Mouse (Mus musculus): ENCODE results near the gene Sh3glb1. TPM values are rescaled to one million over a fixed set of nuclear protein-coding genes. Genes with fewer than 3 reads are reported as not detected.

Sh3glb1 gene
- polyA plus RNA-seq, 1 experiment from 2014 or later = 89.7 TPM

DNA sequence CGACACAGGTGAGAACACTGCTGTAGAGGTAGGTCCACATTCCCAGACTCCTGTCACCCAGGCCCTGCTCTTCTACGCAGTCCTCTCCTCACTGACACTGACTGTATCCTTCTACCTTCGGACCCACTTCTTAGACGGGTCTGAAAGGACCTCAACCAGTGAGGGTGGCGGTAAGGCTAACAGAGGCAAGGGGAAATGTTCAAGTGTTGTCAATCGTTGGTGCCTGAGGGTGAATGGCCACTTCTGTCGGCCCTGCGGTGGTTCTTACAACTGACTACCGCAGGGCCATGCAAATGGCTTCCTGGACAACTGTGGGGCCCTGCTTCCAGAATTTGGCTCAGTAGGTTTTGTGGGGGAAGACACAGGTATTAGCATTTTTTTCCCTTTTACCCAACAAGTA is 32.5 kb downstream of the Sh3glb1 start:
- ATAC-seq (ENCODE audit: insufficient number of reproducible peaks, insufficient read depth, low FRiP score, low TSS enrichment, low read depth) = no peak
- no peaks in the 10 kb centered on the region for H3K27me3 ChIP-seq
- WGBS = 82% methylated on average over 9 of the region's 9 CpGs

DNA sequence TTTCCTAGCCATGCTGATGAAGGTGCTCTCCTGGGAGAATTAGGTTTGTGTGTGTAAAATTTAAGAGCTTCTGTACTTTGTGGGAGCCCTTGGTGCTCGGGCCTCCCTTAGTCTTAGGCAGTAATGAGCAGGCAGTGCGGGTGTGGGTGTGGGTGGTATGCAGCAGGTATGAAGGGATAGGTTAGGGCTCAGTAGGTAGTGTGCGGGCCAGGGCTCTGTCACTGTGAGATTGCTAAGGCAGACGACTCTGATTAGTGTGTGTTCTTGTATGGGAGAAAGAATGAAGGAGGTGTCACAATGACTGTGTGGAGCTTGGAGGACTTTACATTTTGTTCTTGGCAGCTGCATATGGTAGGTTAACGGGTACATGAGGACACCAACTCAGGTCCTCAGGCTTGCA is 34.0 kb downstream of the Sh3glb1 start:
- H3K27ac ChIP-seq = no peak overlapping the region
- no peak overlapping the region for H3K4me2 ChIP-seq
- H3K4me1 ChIP-seq = no peaks in the 10 kb centered on the region
- H3K27me3 ChIP-seq = no peaks in the 10 kb centered on the region
- H3K9me3 ChIP-seq = no peaks in the 10 kb centered on the region
- no peak overlapping the region for H3K4me3 ChIP-seq
- H3K36me3 ChIP-seq = peaks cover 28% of the 10 kb centered on the region
- H3K9ac ChIP-seq = no peak overlapping the region
- 89% methylated on average over 5 of the region's 5 CpGs for WGBS
- ATAC-seq (ENCODE audit: insufficient number of reproducible peaks, insufficient read depth, low FRiP score, low TSS enrichment, low read depth) = no peak

More for the DNA sequence above, 32.5 kb downstream of the Sh3glb1 start:
- H3K36me3 ChIP-seq = peaks cover 34% of the 10 kb centered on the region
- no peaks in the 10 kb centered on the region for H3K9me3 ChIP-seq
- H3K4me1 ChIP-seq = no peaks in the 10 kb centered on the region
- H3K27ac ChIP-seq = no peak overlapping the region
- no peak overlapping the region for H3K4me3 ChIP-seq
- no peak overlapping the region for H3K9ac ChIP-seq
- H3K4me2 ChIP-seq = no peak overlapping the region

DNA sequence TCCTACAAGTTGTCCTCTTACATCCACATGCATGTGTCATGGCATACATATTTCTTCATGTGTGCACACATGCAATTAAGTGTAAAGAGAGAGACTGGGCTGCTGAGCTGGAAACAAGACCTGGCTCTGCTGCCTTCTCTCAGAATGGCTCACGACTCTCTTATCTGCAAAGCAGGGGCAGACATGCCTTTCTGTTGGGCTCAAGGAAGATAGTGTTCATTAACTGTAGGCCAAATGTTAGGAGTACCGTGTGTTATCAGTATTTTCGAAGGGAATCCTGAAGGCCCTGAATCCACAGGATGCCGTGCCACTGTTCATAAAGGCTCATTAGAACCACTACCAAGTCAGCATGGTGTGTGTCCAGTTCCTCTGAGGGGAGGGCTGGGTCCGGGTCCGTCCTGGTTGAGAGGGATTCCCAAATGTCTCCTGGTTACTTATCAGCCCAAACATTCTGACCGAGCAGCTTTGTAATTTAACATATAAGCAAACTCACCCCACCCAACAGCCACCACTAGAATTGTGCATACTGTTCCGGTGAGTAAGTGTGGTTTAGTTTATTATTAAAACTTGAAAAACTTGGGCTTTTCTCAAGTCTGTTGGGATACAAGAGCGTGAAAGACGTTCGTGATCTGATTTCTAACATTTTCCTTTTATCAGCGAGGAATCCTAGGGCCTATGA is 36.9 kb downstream of the Sh3glb1 start:
- Histone ChIP-seq H3K27ac (no peak overlapping the region), H3K9ac (no peak overlapping the region), H3K9me3 (no peaks in the 10 kb centered on the region), H3K4me3 (no peak overlapping the region), H3K4me1 (no peaks in the 10 kb centered on the region), H3K4me2 (no peak overlapping the region), H3K27me3 (no peaks in the 10 kb centered on the region), H3K36me3 (peaks cover 15% of the 10 kb centered on the region; the same call in 1 of the 2 replicates)
- ATAC-seq (ENCODE audit: insufficient number of reproducible peaks, insufficient read depth, low FRiP score, low TSS enrichment, low read depth) = no peak
- 92% methylated on average over 12 of the region's 12 CpGs for WGBS

DNA sequence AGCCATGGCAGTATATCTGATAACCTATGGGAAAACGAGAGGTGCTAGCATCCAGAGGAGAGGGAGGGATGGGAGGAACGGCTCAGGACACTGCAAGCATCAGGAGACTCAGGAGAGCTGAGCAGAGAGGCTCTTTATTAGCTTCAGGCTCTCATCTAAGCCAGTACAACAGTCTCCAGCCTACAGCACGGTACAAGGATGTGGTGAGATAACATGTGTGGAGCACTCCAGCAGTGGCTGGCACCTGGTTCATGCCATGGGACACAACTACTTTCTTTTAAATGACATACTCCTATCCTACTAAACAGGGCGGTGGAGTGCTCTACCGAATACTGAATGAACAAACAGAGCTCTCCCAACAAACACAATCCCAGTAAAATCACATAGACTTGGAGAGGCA is 38.6 kb downstream of the Sh3glb1 start:
- Histone ChIP-seq H3K4me1 (no peaks in the 10 kb centered on the region), H3K4me3 (no peak overlapping the region)

DNA sequence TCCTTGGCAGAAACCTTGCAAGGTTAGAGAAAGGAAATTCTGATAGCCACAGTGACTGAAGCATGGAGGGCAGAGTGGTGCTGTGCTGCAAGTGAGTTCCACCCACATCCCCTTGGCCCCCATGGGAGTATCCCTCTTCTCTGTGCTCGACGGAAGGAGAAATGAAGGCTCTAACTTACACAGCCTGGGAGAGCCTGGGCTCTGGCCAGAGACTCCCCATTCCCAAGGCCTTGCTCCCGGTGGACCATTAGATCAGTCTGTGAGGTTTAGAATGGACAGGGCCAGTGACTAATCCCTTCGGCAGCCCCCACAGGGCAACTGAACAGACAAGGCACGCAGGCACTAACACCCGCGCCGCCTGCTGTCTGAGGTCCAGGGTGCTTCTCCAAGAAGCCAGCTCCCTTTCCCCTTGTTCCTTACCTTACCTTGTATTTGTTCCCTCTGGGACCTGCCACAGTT is 40.4 kb downstream of the Sh3glb1 start:
- 82% methylated on average over 8 of the region's 8 CpGs for WGBS
- Histone ChIP-seq H3K4me3 (no peak overlapping the region), H3K9ac (no peak overlapping the region), H3K9me3 (no peaks in the 10 kb centered on the region), H3K4me1 (no peaks in the 10 kb centered on the region), H3K36me3 (no peaks in the 10 kb centered on the region), H3K4me2 (no peak overlapping the region), H3K27me3 (no peaks in the 10 kb centered on the region), H3K27ac (no peak overlapping the region)
- no peak for ATAC-seq (ENCODE audit: insufficient number of reproducible peaks, insufficient read depth, low FRiP score, low TSS enrichment, low read depth)

More for the DNA sequence above, 38.6 kb downstream of the Sh3glb1 start:
- Histone ChIP-seq H3K36me3 (peaks cover 6% of the 10 kb centered on the region; the same call in 1 of the 2 replicates), H3K27ac (no peak overlapping the region), H3K27me3 (no peaks in the 10 kb centered on the region), H3K9ac (no peak overlapping the region), H3K9me3 (no peaks in the 10 kb centered on the region), H3K4me2 (no peak overlapping the region)
- 84% methylated on average over 5 of the region's 5 CpGs for WGBS
- ATAC-seq (ENCODE audit: insufficient number of reproducible peaks, insufficient read depth, low FRiP score, low TSS enrichment, low read depth) = no peak

DNA sequence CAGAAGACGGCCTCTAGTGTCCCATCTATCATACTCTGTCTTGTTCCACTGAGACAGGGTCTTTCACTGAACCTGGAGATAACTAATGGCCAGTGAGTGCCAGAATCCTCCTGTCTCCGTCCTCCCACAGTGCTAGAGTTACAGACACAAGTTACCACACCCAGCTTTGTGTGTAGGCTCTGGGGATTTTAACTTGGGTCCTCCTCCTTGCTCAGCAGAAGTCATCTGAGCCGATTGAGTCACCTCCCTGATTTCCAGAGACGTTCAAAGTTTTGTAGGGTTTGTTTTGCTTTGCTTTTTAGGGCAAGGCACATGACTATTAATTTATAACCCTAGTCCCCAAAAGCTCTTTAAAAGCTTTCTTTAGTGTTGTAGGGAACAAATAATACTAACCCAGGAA is 41.0 kb downstream of the Sh3glb1 start:
- H3K9ac ChIP-seq = no peak overlapping the region
- ATAC-seq (ENCODE audit: insufficient number of reproducible peaks, insufficient read depth, low FRiP score, low TSS enrichment, low read depth) = no peak
- H3K4me1 ChIP-seq = no peaks in the 10 kb centered on the region
- H3K27ac ChIP-seq = no peak overlapping the region
- no peaks in the 10 kb centered on the region for H3K36me3 ChIP-seq
- no peaks in the 10 kb centered on the region for H3K27me3 ChIP-seq
- H3K9me3 ChIP-seq = no peaks in the 10 kb centered on the region
- no peak overlapping the region for H3K4me3 ChIP-seq
- WGBS = 76% methylated on average over 4 of the region's 4 CpGs
- no peak overlapping the region for H3K4me2 ChIP-seq

DNA sequence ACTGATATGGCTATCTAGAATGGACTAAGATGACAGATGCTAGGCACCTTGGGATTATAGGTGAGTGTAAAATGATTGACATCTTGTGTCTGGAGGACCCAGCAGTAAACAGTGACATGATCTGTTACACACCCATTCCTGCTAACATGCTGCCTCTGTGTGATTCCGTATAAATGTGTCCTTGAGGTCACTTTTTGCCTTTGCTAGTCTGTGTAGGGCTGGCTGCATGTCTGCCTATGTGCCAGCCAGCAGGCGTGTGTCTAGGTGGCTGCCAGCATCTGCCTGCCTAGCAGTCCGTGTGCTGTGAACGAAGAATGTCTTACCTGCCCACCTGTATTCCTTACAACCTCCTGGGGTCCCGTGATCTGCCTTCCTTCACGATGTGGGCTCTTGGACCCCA is 42.4 kb downstream of the Sh3glb1 start:
- H3K36me3 ChIP-seq = no peaks in the 10 kb centered on the region
- 0 out of 2 replicates have a peak, but pooled peaks cover 4% of the 10 kb centered on the region for H3K27me3 ChIP-seq
- no peaks in the 10 kb centered on the region for H3K9me3 ChIP-seq
- no peak for ATAC-seq (ENCODE audit: insufficient number of reproducible peaks, insufficient read depth, low FRiP score, low TSS enrichment, low read depth)
- 87% methylated on average over 6 of the region's 6 CpGs for WGBS
- no peak overlapping the region for H3K4me3 ChIP-seq
- no peak overlapping the region for H3K4me2 ChIP-seq
- no peaks in the 10 kb centered on the region for H3K4me1 ChIP-seq
- no peak overlapping the region for H3K27ac ChIP-seq
- no peak overlapping the region for H3K9ac ChIP-seq

DNA sequence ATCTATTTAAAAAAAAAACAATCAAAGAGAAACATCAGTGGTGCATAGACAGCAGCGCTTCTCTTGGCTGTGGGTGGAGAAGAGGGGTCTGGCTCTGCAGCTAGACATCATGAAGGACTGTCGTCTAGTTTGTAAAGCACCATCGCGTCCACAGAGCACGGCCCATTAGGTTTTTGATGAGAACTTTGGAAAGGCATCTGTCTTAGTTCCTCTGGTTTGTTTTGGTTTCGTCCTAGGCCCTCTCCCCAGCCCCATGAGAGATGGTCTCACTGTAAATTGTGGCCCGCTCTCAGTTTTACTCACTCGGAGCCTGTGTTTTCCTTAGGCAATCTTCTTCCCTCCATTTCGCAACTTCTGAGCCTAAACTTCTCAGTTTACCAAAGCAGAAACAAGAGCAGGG is 43.9 kb downstream of the Sh3glb1 start:
- H3K27ac ChIP-seq = no peak overlapping the region
- H3K9ac ChIP-seq = no peak overlapping the region
- no peaks in the 10 kb centered on the region for H3K36me3 ChIP-seq
- H3K27me3 ChIP-seq = 0 out of 2 replicates have a peak, but pooled peaks cover 4% of the 10 kb centered on the region
- no peak for ATAC-seq (ENCODE audit: insufficient number of reproducible peaks, insufficient read depth, low FRiP score, low TSS enrichment, low read depth)
- H3K9me3 ChIP-seq = no peaks in the 10 kb centered on the region
- no peak overlapping the region for H3K4me2 ChIP-seq
- WGBS = 81% methylated on average over 9 of the region's 9 CpGs
- H3K4me3 ChIP-seq = no peak overlapping the region
- H3K4me1 ChIP-seq = no peaks in the 10 kb centered on the region

DNA sequence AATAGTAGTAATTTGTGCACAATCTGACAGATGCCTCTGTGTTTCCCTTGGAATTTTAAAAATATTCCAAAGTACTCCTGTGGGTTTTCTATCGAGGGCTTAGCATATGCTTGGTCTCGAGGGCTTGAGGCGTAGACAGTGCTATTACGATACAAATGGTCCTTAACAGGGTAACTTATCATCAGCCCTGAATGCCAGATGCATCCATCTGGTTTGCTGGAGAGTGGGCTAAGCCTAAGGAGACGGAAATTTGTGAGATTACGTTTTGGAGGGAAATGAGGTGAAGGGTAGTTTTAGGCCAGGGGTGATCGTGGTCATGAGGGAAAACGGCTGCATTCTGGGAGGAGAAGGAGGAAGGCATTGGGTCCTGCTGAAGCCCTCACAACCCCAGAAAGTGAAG is 48.1 kb downstream of the Sh3glb1 start:
- Histone ChIP-seq H3K9me3 (no peaks in the 10 kb centered on the region), H3K4me3 (no peak overlapping the region), H3K36me3 (no peaks in the 10 kb centered on the region), H3K27ac (no peak overlapping the region), H3K4me1 (no peaks in the 10 kb centered on the region), H3K27me3 (0 out of 2 replicates have a peak, but pooled peaks cover 4% of the 10 kb centered on the region), H3K4me2 (no peak overlapping the region), H3K9ac (no peak overlapping the region)
- ATAC-seq (ENCODE audit: insufficient number of reproducible peaks, insufficient read depth, low FRiP score, low TSS enrichment, low read depth) = no peak
- 73% methylated on average over 8 of the region's 8 CpGs for WGBS

DNA sequence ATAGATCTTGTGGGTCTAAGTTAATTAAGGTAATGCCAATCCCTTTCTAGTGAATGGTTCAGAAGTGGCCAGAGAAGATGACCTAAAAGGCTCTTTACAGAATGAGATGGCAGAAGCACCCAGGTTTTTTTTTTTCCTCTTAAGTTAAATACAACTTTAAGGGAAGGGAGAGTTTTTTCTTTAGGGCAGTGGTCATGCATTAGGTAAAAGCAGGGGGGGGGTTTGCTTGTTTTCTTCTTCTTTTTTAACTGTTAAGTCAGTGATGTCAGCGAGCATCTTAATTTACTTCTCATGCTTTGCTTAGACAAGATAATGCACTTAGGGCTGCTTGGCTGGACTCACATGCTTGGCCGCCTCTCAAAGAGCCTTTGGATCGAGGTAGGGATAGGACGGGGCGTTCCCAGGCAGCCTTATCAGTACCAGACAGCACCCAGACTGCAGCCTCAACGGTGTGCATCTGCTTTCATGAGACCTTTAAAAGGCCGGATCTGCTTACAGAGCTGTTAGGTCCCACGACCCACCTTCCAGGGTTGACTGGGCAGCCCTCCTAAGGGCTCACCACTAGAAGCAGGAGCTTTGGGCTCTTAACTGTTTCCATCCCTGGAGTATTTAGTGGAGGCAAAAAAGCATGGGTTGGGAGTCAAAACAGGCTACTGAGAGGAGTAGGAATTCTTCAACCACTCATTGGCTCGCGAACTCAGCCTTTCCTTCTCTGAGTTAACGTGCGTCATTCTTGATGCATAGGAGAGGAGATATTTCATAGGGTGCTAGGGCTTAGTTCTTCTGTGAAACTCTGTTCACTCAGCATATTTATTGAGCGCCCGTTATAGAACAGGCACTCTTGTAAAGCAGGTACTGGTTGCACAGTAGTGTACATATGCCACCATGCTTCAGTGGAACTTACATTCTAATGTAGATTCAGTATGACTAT is 49.9 kb downstream of the Sh3glb1 start:
- no peak for ATAC-seq (ENCODE audit: insufficient number of reproducible peaks, insufficient read depth, low FRiP score, low TSS enrichment, low read depth)
- 66% methylated on average over 14 of the region's 14 CpGs for WGBS

DNA sequence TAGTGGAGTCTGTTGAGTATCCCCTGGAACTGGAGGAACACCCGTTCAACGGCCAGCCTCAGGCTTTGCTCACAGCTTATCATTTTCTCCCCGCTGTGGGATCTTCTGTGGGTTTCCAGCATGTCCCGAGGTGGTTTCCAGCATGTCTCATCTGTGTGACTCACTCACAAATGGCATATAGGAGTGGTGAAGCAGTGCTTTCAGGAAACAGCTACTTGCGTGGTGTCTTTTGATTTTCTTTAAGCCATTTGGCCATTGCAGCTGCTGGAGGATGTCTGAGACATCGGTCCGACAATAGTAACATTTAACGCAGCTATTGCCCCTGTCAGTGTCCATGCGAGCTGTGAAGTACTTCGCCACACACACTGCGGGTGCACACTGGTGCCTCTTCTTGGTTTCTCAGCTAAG is 50.7 kb downstream of the Sh3glb1 start:
- Histone ChIP-seq H3K27ac (no peak overlapping the region), H3K4me2 (no peak overlapping the region), H3K4me1 (peaks cover 4% of the 10 kb centered on the region; the same call in 1 of the 2 replicates), H3K4me3 (no peak overlapping the region), H3K27me3 (0 out of 2 replicates have a peak, but pooled peaks cover 4% of the 10 kb centered on the region), H3K9ac (no peak overlapping the region), H3K36me3 (no peaks in the 10 kb centered on the region), H3K9me3 (no peaks in the 10 kb centered on the region)
- 79% methylated on average over 11 of the region's 11 CpGs for WGBS
- ATAC-seq (ENCODE audit: insufficient number of reproducible peaks, insufficient read depth, low FRiP score, low TSS enrichment, low read depth) = no peak

More for the DNA sequence above, 49.9 kb downstream of the Sh3glb1 start:
- 0 out of 2 replicates have a peak, but pooled peaks cover 4% of the 10 kb centered on the region for H3K27me3 ChIP-seq
- H3K4me3 ChIP-seq = no peak overlapping the region
- H3K4me1 ChIP-seq = no peaks in the 10 kb centered on the region
- no peak overlapping the region for H3K4me2 ChIP-seq
- H3K27ac ChIP-seq = no peak overlapping the region
- no peaks in the 10 kb centered on the region for H3K36me3 ChIP-seq
- H3K9ac ChIP-seq = no peak overlapping the region
- H3K9me3 ChIP-seq = no peaks in the 10 kb centered on the region

Measured in embryonic facial prominence, embryonic 13.5 days (tissue).